In genomic region chr4:68574610-68575167, GRCm38 (mm10) we compare ENCODE assay signal across 13 mouse cellular contexts.
DNase-seq lines count a peak whose midpoint lies in the region; ATAC-seq lines count a peak whose summit lies in the region.
"Had no signal": no experiment of that assay in that cellular context is flagged by ENCODE, and none has a peak within 500 bp of the region (broad histone marks: within the 10 kb centered on the region; RNA-seq: fewer than 3 reads in every experiment).

No protein-coding gene starts in this region.

- no peak for DNase-seq in hindbrain, embryonic 10.5 days (ENCODE audit: low spot score)
- peak; percentile 9 to 10 for DNase-seq in frontal cortex, postnatal 10 days (ENCODE audit: low spot score in 2 of 2)
- DNase-seq in left cerebral cortex, postnatal 4 days, result peak; percentile 65
- no peak for DNase-seq in heart, adult 11 months
- no peak for DNase-seq in urinary bladder, postnatal 14 days (ENCODE audit: low spot score)
- DNase-seq: kidney, postnatal 36 days; thymus, adult 2 months had no signal

- H3K27ac ChIP-seq in hindbrain, embryonic 16.5 days (ENCODE audit: low read depth, low read length), result no peak overlapping the region
- H3K27ac ChIP-seq in hindbrain, embryonic 10.5 days, result no peak overlapping the region
- H3K27ac ChIP-seq in liver, embryonic 12.5 days, result no peak overlapping the region
- H3K27ac ChIP-seq: liver, embryonic 14.5 days had no signal

- no peak overlapping the region for H3K4me2 ChIP-seq in hindbrain, embryonic 16.5 days (ENCODE audit: low read length)
- H3K4me2 ChIP-seq in liver, embryonic 12.5 days, result no peak overlapping the region

- 58% methylated on average over 4 of the region's 4 CpGs for WGBS in hindbrain, embryonic 16.5 days
- WGBS in hindbrain, embryonic 10.5 days, result 83% methylated on average over 4 of the region's 4 CpGs
- WGBS in liver, embryonic 12.5 days (ENCODE audit: insufficient replicate concordance), result 58% methylated on average over 4 of the region's 4 CpGs

- H3K4me3 ChIP-seq in hindbrain, embryonic 16.5 days (ENCODE audit: low read length), result no peak overlapping the region
- no peak overlapping the region for H3K4me3 ChIP-seq in hindbrain, embryonic 10.5 days
- H3K4me3 ChIP-seq in liver, embryonic 12.5 days, result no peak overlapping the region
- H3K4me3 ChIP-seq: erythroblast, embryonic 14.5 days had no signal

- ATAC-seq in hindbrain, embryonic 16.5 days, result peak; percentile 75
- peak; percentile 67 for ATAC-seq in cerebellum, adult (ENCODE audit: insufficient number of reproducible peaks, low FRiP score, low TSS enrichment)
- ATAC-seq in liver, embryonic 12.5 days, result no peak

- H3K36me3 ChIP-seq in hindbrain, embryonic 16.5 days (ENCODE audit: control insufficient read depth, insufficient read depth, low read length), result no peaks in the 10 kb centered on the region
- H3K36me3 ChIP-seq in hindbrain, embryonic 10.5 days, result no peaks in the 10 kb centered on the region
- H3K36me3 ChIP-seq in liver, embryonic 12.5 days, result no peaks in the 10 kb centered on the region

- no peaks in the 10 kb centered on the region for H3K4me1 ChIP-seq in hindbrain, embryonic 16.5 days (ENCODE audit: control insufficient read depth, insufficient read depth, low read depth, low read length)
- no peaks in the 10 kb centered on the region for H3K4me1 ChIP-seq in hindbrain, embryonic 10.5 days (replicated peaks)
- H3K4me1 ChIP-seq in liver, embryonic 12.5 days, result no peaks in the 10 kb centered on the region

- H3K9ac ChIP-seq in hindbrain, embryonic 16.5 days (ENCODE audit: low read depth, low read length), result no peak overlapping the region
- H3K9ac ChIP-seq in liver, embryonic 12.5 days, result no peak overlapping the region
- H3K9ac ChIP-seq: liver, embryonic 14.5 days had no signal

- intact Hi-C loops in left cerebral cortex, postnatal 4 days (cut with DNase I), result no loop called here

- no peaks in the 10 kb centered on the region for H3K27me3 ChIP-seq in hindbrain, embryonic 16.5 days (replicated peaks; ENCODE audit: control insufficient read depth, insufficient read depth, low read length)
- no peaks in the 10 kb centered on the region for H3K27me3 ChIP-seq in hindbrain, embryonic 10.5 days (ENCODE audit: insufficient read depth, poor library complexity, severe bottlenecking)
- H3K27me3 ChIP-seq in liver, embryonic 12.5 days (replicated peaks), result no peaks in the 10 kb centered on the region
- H3K27me3 ChIP-seq: CH12.LX had no signal

- no peaks in the 10 kb centered on the region for H3K9me3 ChIP-seq in hindbrain, embryonic 16.5 days (ENCODE audit: control insufficient read depth, low read length)
- no peaks in the 10 kb centered on the region for H3K9me3 ChIP-seq in hindbrain, embryonic 10.5 days
- no peaks in the 10 kb centered on the region for H3K9me3 ChIP-seq in liver, embryonic 12.5 days (replicated peaks)

Comparison
In these comparisons a context has a peak if more than half of its experiments do, and no peak if none do; other contexts are left out.
1. DNase-seq: peak in frontal cortex, postnatal 10 days (2 of 2) and left cerebral cortex, postnatal 4 days (single experiment); none in hindbrain, embryonic 10.5 days (single experiment), heart, adult 11 months (single experiment) and urinary bladder, postnatal 14 days (single experiment).